Mouse (Mus musculus) neutrophil, adult 59 days (primary cell): ENCODE data around the gene Muc3a. TPM values are rescaled to one million over a fixed set of nuclear protein-coding genes. Genes with fewer than 3 reads are reported as not detected.

ENCODE experiments used
- total RNA-seq, 2 experiments: library from RNA; stranded (reverse); gene quantifications; 1 replicate in 1 of 2; 2 replicates in 1 of 2; pipeline ENCODE4 v1.2.4; 2023

The Muc3a gene
- total RNA-seq, result 1 to 10 TPM; 1.3 to 2.1 TPM

GRCm38 (mm10) chr5:137212289-137212688 is at the start of gene Muc3a:
Gene Muc3a, minus strand, starts transcription at chr5:137212389.

Other genes with a start within 250 kb of the Muc3a start
- 10 to 100 TPM; 42.6 to 53.7 TPM for gene Cldn15, start 245.8 kb downstream of the Muc3a start, total RNA-seq
- 100 to 1,000 TPM in 1 of 2 experiments, 10 to 100 TPM in 1; 93.1 to 105 TPM for gene Plod3, start 225.4 kb downstream of the Muc3a start, total RNA-seq
- 10 to 100 TPM; 90.9 to 94.2 TPM for gene Znhit1, start 224.4 kb downstream of the Muc3a start, total RNA-seq
- not detected for gene Vgf, start 186.0 kb downstream of the Muc3a start, total RNA-seq
- gene Ap1s1, start 166.3 kb downstream of the Muc3a start, total RNA-seq, result 10 to 100 TPM; 30.7 to 32.9 TPM
- not detected for gene Serpine1, start 140.1 kb downstream of the Muc3a start, total RNA-seq
- gene Trim56, start 96.2 kb downstream of the Muc3a start, total RNA-seq, result 10 to 100 TPM; 39.4 to 43.5 TPM
- not detected for gene Muc3, start 63.1 kb downstream of the Muc3a start, total RNA-seq
- 1 to 10 TPM; 2.9 to 9.9 TPM for gene Ache, start 75.1 kb upstream of the Muc3a start, total RNA-seq
- gene Ufsp1, start 82.2 kb upstream of the Muc3a start, total RNA-seq, result 1 to 10 TPM; 3.0 to 3.9 TPM
- gene Srrt, start 95.3 kb upstream of the Muc3a start, total RNA-seq, result 100 to 1,000 TPM; 207 to 230 TPM
- gene Trip6, start 102.0 kb upstream of the Muc3a start, total RNA-seq, result 1 to 10 TPM; 7.5 to 10.0 TPM
- gene Slc12a9, start 121.2 kb upstream of the Muc3a start, total RNA-seq, result 10 to 100 TPM; 36.7 to 37.4 TPM
- under 1 TPM; 0.13 to 0.20 TPM for gene Ephb4, start 137.7 kb upstream of the Muc3a start, total RNA-seq